Mouse (Mus musculus) left cerebral cortex, adult 6 months (tissue): ENCODE data around the gene Fbxo27. TPM values are rescaled to one million over a fixed set of nuclear protein-coding genes. Genes with fewer than 3 reads are reported as not detected.

Source experiments
- long read RNA-seq, 2 experiments: library from polyadenylated mRNA; unstranded; transcript quantifications; one replicate each; pipeline ENCODE4 v2.0.0; 2019 to 2020
- polyA plus RNA-seq: library from polyadenylated mRNA; unstranded; fragments of <200 nt; fragmentation: Nextera tagmentation; gene quantifications from 2 replicates; pipeline ENCODE4 v1.2.3, GENCODE M21; 2021

The Fbxo27 gene
- polyA plus RNA-seq = 14.4 and 14.5 TPM in 2 replicates
- long read RNA-seq, experiment 1, transcript Fbxo27-203 (5 exons, 1,948 nt) = major isoform, 64 of 81 reads
- long read RNA-seq, experiment 1, partial matches to known transcripts = 6 of 81 reads
- long read RNA-seq, experiment 1, other reads (novel, unspliced or antisense) = 11 of 81 reads
- long read RNA-seq, experiment 2, transcript Fbxo27-203 (5 exons, 1,948 nt) = major isoform, 10 of 19 reads
- long read RNA-seq, experiment 2, partial matches to known transcripts = 2 of 19 reads
- long read RNA-seq, experiment 2, other reads (novel, unspliced or antisense) = 7 of 19 reads

DNA sequence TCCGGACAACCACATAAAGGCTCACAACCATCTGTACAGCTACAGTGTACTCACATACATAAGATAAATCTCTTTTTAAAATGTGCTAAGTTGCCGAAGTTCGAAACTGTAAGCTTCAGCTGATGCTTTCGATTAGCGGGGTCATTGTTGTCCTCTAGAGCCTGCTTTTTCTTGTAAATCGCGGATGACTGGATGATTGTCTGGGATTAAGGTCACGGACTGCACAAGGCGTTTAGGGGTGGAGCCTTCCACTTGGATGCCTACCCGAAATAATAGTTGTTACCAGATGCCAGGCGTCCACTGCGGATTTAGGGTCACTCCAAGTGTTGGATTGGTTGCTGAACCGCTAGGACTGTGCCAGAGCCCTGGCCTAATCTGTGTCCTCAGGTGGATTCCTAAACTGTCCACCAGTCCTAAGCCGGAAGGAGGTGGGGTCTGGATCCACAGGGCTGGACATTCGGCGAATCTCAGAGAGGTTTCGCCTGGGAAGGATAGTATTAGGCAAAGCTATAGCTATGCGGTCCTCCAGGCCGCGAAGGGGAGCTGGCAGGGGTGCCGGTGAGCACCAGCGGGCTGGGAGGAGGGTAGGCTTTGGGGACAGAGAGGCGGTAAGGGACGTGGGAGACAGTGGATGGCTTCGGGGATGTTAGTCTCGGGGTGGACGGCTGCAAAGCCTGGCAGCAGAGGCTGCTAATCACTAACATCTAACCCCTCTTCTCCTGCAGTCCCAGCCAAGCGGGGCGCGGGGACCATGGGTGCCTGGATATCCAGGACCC is at the start of gene Fbxo27:
Gene Fbxo27, plus strand, starts transcription at position 305 of the 776 bp plus-strand sequence.

GRCm38 (mm10) chr7:28716590-28717281 is 24.1 kb downstream of the Fbxo27 start, which contains the start of gene Fbxo17:
Fbxo17 (plus strand) TSS chr7:28716804.

DNA sequence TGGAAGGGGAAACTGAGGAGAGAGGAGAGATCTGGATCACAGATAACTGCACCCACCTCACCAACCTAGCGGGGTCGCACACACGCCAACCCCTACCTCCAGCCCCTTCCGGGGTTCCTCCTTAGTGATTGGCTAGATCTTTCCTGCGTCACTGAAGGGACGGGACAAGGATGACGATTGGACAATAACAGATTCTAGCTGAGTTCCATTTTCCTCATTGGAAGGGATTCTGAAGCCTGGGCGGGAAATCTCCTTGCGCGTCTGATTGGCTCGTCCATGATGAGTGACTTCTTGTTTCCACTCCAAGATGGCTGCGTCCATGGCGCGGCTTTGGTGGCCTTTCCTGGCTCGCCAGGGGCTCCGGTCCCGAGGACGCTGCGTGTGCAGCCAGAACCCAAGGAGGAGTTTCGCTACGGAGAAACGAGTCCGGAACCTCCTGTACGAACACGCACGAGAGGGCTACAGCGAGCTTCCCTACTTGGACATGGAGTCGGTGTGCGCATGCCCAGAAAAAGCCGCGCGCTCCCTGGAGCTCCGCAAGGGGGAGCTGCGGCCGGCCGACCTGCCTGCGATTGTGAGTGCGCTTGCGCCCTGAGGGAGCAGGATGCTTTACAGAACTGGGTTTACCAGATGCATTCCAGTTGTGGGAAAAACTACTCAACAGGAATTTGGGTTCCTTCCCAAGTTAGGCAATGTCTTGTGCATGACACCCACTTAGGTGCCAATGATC is 49.2 kb downstream of the Fbxo27 start, which contains the start of the genes Mrps12 and Sars2:
Gene Mrps12, minus strand, starts transcription at position 112 of the 730 bp plus-strand sequence.
Gene Sars2, plus strand, starts transcription at position 284 of the 730 bp plus-strand sequence.

Other genes starting within 250 kb of the Fbxo27 start
- gene Lrfn1, start 240.9 kb upstream of the Fbxo27 start, polyA plus RNA-seq = 4.3 and 24.4 TPM in 2 replicates
- gene Ifnl2, start 182.4 kb upstream of the Fbxo27 start, polyA plus RNA-seq = not detected in 2 replicates
- not detected in 2 replicates for gene Ifnl3, start 170.0 kb upstream of the Fbxo27 start, polyA plus RNA-seq
- gene Sycn, start 152.0 kb upstream of the Fbxo27 start, polyA plus RNA-seq = not detected in 2 replicates
- gene Nccrp1, start 145.6 kb upstream of the Fbxo27 start, polyA plus RNA-seq = 0.09 TPM in 1 of 2 replicates, not detected in the other
- 7.5 and 9.2 TPM in 2 replicates for gene Samd4b, start 94.7 kb upstream of the Fbxo27 start, polyA plus RNA-seq
- gene Pak4, start 94.7 kb upstream of the Fbxo27 start, polyA plus RNA-seq = 5.4 and 6.1 TPM in 2 replicates
- 0.59 and 0.70 TPM in 2 replicates for gene Acp7, start 61.5 kb upstream of the Fbxo27 start, polyA plus RNA-seq
- gene Fbxo17, start 24.0 kb downstream of the Fbxo27 start, polyA plus RNA-seq = 2.5 and 4.3 TPM in 2 replicates
- 233 and 280 TPM in 2 replicates for gene Mrps12, start 49.0 kb downstream of the Fbxo27 start, polyA plus RNA-seq
- gene Sars2, start 49.1 kb downstream of the Fbxo27 start, polyA plus RNA-seq = 11.2 and 15.1 TPM in 2 replicates
- 1.3 and 1.8 TPM in 2 replicates for gene Ccer2, start 63.3 kb downstream of the Fbxo27 start, polyA plus RNA-seq
- 147 and 180 TPM in 2 replicates for gene Sirt2, start 73.9 kb downstream of the Fbxo27 start, polyA plus RNA-seq
- 68.6 and 74.6 TPM in 2 replicates for gene Nfkbib, start 74.7 kb downstream of the Fbxo27 start, polyA plus RNA-seq
- gene Rinl, start 96.1 kb downstream of the Fbxo27 start, polyA plus RNA-seq = 3.7 and 3.9 TPM in 2 replicates
- gene Hnrnpl, start 115.7 kb downstream of the Fbxo27 start, polyA plus RNA-seq = 95.1 and 110 TPM in 2 replicates
- 125 and 135 TPM in 2 replicates for gene Ech1, start 132.4 kb downstream of the Fbxo27 start, polyA plus RNA-seq
- gene Lgals4, start 141.0 kb downstream of the Fbxo27 start, polyA plus RNA-seq = 0.47 and 0.90 TPM in 2 replicates
- gene Lgals7, start 171.0 kb downstream of the Fbxo27 start, polyA plus RNA-seq = 0.42 TPM in 1 of 2 replicates, not detected in the other
- 0.60 and 0.75 TPM in 2 replicates for gene Capn12, start 188.6 kb downstream of the Fbxo27 start, polyA plus RNA-seq